Mouse (Mus musculus): ENCODE data around the gene Pi4ka. TPM values are rescaled to one million over a fixed set of nuclear protein-coding genes. Genes with fewer than 3 reads are reported as not detected.

The Pi4ka gene
- 36.8 and 38.3 TPM in 2 replicates for polyA plus RNA-seq (2014; fragmentation: Nextera tagmentation; extraction: Ambion mirVana)

DNA sequence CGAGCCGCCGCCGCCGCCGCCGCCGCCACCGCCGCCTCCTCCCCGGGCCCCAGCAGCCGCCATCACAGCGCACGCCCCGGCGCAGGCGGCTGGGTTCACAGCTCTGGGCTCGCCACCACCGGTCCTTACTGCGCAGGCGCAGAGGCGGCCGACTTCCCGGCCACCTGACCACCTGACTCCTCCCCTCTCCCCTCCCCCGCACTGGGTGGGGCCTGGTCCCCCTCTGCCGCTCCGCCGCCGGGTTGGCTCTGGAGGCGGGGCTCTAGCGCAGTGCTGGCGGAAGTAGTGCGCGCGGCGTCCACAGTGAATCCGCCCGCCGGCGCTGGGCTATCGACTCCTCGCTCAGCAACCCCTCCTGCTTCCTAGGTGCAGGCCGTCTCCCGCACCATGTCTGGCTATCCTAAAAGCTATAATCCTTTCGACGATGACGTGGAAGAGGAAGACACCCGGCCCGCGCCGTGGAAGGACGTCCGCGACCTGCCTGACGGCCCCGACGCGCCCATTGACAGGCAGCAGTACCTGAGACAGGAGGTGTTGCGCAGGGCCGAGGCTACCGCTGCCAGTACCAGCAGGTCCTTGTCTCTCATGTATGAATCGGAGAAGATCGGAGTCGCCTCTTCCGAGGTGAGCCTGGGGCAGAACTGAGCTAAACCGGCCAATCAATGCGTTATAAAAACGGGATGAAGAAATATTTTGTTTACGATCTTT, at the start of gene Pi4ka, which contains the start of gene Snap29:
TSS of gene Pi4ka (minus strand) at position 579 of the 708 bp plus-strand sequence.
TSS of gene Snap29 (plus strand) at position 251 of the 708 bp plus-strand sequence.
- H3K36me3 ChIP-seq (ENCODE audit: control insufficient read depth, insufficient read depth, low read length), result 0 out of 2 replicates have a peak, but pooled peaks cover 3% of the 10 kb centered on the region
- H3K27ac ChIP-seq (ENCODE audit: low read depth, low read length), result peak within 1 kb of the TSS; percentile 73
- 1% methylated on average over 49 of the region's 69 CpGs for WGBS (ENCODE audit: insufficient replicate concordance)
- peak within 1 kb of the TSS; percentile 81 for H3K4me2 ChIP-seq
- H3K4me1 ChIP-seq (ENCODE audit: control insufficient read depth, insufficient read depth, low read length), result peaks cover 16% of the 10 kb centered on the region
- H3K9ac ChIP-seq (ENCODE audit: low read depth, low read length), result peak within 1 kb of the TSS; percentile 85
- no peaks in the 10 kb centered on the region for H3K9me3 ChIP-seq (replicated peaks; ENCODE audit: control insufficient read depth, low read length)
- peak; percentile 96 for ATAC-seq (replicated peaks; ENCODE audit: insufficient number of reproducible peaks, low FRiP score, low TSS enrichment)
- H3K4me3 ChIP-seq (ENCODE audit: low read depth, low read length), result peak within 1 kb of the TSS; percentile 88
- H3K27me3 ChIP-seq (ENCODE audit: control insufficient read depth, insufficient read depth, low read length), result no peaks in the 10 kb centered on the region

DNA sequence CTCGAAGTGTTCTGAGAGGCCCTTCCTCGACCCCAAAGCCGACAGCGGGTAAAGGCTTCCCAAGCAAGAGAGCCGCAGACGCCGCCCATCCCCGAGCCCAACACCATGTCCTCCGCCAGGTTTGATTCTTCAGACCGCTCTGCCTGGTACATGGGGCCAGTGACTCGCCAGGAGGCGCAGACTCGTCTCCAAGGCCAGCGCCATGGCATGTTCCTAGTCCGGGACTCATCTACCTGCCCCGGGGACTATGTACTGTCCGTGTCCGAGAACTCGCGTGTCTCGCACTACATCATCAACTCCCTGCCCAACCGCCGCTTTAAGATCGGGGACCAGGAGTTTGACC, 46.2 kb upstream of the Pi4ka start:
- Histone ChIP-seq H3K27ac (ENCODE audit: low read depth, low read length) (peak overlapping the region; percentile 93), H3K27me3 (ENCODE audit: control insufficient read depth, insufficient read depth, low read length) (no peaks in the 10 kb centered on the region), H3K4me3 (ENCODE audit: low read depth, low read length) (peak overlapping the region; percentile 91), H3K9me3 (replicated peaks; ENCODE audit: control insufficient read depth, low read length) (no peaks in the 10 kb centered on the region), H3K9ac (ENCODE audit: low read depth, low read length) (peak overlapping the region; percentile 97), H3K36me3 (ENCODE audit: control insufficient read depth, insufficient read depth, low read length) (peaks cover 10% of the 10 kb centered on the region; the same call in 1 of the 2 replicates), H3K4me1 (ENCODE audit: control insufficient read depth, insufficient read depth, low read length) (peaks cover 13% of the 10 kb centered on the region), H3K4me2 (peak overlapping the region; percentile 90)
- WGBS (ENCODE audit: insufficient replicate concordance), result under 1% methylated on average over 24 of the region's 24 CpGs
- peak; percentile 7 for ATAC-seq (replicated peaks; ENCODE audit: insufficient number of reproducible peaks, low FRiP score, low TSS enrichment)

DNA sequence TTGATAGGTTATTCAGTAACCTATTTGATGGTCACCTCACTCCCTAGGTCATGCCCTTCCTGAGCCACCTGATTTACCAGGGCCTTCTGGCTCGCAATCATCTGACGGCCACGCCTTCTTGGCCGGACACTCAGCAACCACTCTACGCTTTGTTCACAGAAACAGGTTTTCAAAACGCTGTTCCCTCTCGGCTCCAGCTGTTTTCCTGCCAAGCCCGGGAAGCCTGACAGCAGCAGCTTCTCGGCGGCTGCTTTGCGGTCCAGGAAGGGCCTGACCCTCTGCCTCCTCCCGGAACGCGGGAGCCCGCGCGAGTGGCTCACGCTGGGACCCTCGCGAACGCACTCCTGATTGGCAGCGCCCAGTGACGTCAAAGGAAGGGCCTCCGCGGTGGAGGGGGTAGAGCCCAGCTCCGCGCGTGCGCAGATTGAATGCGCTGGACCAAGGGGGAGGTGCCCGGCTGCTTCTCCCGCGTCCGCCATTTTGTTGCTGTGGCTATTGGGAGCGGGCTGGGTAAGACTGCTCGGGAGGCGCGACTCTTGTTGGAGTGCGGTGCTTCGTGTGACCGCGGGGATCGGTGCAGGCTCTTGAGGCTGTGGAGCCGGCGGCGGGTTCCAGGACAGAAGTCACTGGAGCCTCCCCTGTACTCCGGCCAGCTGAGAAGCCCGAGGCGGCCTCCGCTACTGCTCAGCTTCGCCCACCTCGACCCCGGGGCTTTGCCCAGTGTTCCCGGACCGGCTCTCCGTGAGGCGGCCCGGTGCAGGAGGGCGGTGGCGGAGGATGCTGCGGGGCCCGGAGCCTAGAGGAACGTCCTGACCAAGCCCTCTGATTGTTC, 45.6 kb upstream of the Pi4ka start, which contains the start of gene Crkl:
TSS of gene Crkl (plus strand) at position 447 of the 832 bp plus-strand sequence.
- Histone ChIP-seq H3K27me3 (ENCODE audit: control insufficient read depth, insufficient read depth, low read length) (no peaks in the 10 kb centered on the region), H3K36me3 (ENCODE audit: control insufficient read depth, insufficient read depth, low read length) (peaks cover 6% of the 10 kb centered on the region; the same call in 1 of the 2 replicates), H3K4me1 (ENCODE audit: control insufficient read depth, insufficient read depth, low read length) (peaks cover 13% of the 10 kb centered on the region), H3K27ac (ENCODE audit: low read depth, low read length) (peak within 1 kb of the TSS; percentile 93), H3K9ac (ENCODE audit: low read depth, low read length) (peak within 1 kb of the TSS; percentile 97), H3K4me3 (ENCODE audit: low read depth, low read length) (peak within 1 kb of the TSS; percentile 91), H3K4me2 (peak within 1 kb of the TSS; percentile 90), H3K9me3 (replicated peaks; ENCODE audit: control insufficient read depth, low read length) (no peaks in the 10 kb centered on the region)
- ATAC-seq (replicated peaks; ENCODE audit: insufficient number of reproducible peaks, low FRiP score, low TSS enrichment), result peak; percentile 95
- WGBS (ENCODE audit: insufficient replicate concordance), result under 1% methylated on average over 63 of the region's 63 CpGs

DNA sequence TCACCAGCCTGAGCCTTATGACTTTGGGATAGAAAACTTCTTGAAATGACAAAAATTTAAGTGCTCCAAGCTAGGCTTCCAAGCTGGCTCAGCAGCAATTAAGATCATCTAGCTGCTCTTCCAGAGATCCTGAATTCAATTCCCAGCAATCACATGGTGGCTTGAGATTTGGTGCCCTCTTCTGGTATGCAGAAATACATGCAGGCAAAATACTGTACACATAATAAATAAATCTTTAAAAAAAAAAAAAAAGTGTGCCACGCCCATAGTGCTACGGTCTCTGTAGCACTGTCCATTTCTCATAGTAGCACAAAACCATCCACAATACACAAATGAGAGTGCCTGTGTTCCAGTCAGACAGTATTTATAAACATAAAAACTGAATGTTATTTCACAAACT, 26.5 kb upstream of the Pi4ka start:
- H3K4me2 ChIP-seq, result no peak overlapping the region
- no peaks in the 10 kb centered on the region for H3K36me3 ChIP-seq (ENCODE audit: control insufficient read depth, insufficient read depth, low read length)
- H3K9me3 ChIP-seq (replicated peaks; ENCODE audit: control insufficient read depth, low read length), result no peaks in the 10 kb centered on the region
- WGBS (ENCODE audit: insufficient replicate concordance), result 76% methylated on average over 2 of the region's 2 CpGs
- H3K4me3 ChIP-seq (ENCODE audit: low read depth, low read length), result no peak overlapping the region
- ATAC-seq (replicated peaks; ENCODE audit: insufficient number of reproducible peaks, low FRiP score, low TSS enrichment), result no peak
- H3K4me1 ChIP-seq (ENCODE audit: control insufficient read depth, insufficient read depth, low read length), result no peaks in the 10 kb centered on the region
- no peaks in the 10 kb centered on the region for H3K27me3 ChIP-seq (ENCODE audit: control insufficient read depth, insufficient read depth, low read length)
- no peak overlapping the region for H3K9ac ChIP-seq (ENCODE audit: low read depth, low read length)
- H3K27ac ChIP-seq (ENCODE audit: low read depth, low read length), result no peak overlapping the region

DNA sequence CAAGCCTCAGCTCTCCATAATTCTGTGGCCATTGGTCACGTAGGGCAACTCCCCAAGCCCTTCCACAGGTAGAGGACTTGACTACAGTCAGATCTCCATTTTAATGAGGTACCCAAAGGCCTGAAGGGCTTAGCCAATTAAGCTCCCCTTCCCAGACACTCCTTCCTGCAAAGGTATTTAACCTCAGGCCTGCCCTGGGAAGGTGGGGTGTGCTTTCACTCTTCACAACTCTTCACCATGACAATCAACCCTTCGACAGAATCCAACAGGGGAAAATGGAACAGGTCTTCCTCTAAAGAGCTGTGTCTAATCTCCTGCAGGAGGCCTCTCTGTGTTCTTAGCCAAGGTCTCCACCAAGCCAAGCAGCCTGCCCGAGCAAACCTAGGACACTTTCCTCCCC, 16.9 kb upstream of the Pi4ka start:
- WGBS (ENCODE audit: insufficient replicate concordance), result 70% methylated on average over 3 of the region's 3 CpGs
- Histone ChIP-seq H3K27me3 (ENCODE audit: control insufficient read depth, insufficient read depth, low read length) (no peaks in the 10 kb centered on the region), H3K9ac (ENCODE audit: low read depth, low read length) (no peak overlapping the region), H3K4me1 (ENCODE audit: control insufficient read depth, insufficient read depth, low read length) (no peaks in the 10 kb centered on the region), H3K9me3 (replicated peaks; ENCODE audit: control insufficient read depth, low read length) (no peaks in the 10 kb centered on the region), H3K27ac (ENCODE audit: low read depth, low read length) (no peak overlapping the region), H3K4me3 (ENCODE audit: low read depth, low read length) (no peak overlapping the region), H3K36me3 (ENCODE audit: control insufficient read depth, insufficient read depth, low read length) (peaks cover 12% of the 10 kb centered on the region), H3K4me2 (no peak overlapping the region)
- no peak for ATAC-seq (replicated peaks; ENCODE audit: insufficient number of reproducible peaks, low FRiP score, low TSS enrichment)

DNA sequence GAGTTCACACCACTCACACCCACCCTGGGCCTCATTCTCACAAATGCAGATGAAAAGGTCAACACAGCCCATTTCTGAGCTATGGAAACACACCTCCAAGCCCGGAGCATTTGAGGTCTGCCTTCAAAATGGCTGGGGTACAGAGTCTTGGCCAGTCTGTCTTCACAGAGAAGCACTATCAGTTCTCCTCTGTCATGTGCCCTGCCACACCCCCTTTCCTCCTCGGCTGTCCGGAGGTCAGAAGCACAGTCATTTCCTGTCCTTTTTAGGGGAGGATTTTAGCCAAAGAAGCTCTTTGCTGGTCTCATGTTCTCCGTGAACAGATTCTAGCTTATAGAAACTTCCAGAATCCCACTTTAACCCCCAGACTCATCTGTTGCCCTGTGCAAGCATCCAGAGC, 4.1 kb upstream of the Pi4ka start:
- Histone ChIP-seq H3K4me1 (ENCODE audit: control insufficient read depth, insufficient read depth, low read length) (peaks cover 9% of the 10 kb centered on the region), H3K9ac (ENCODE audit: low read depth, low read length) (no peak overlapping the region), H3K9me3 (replicated peaks; ENCODE audit: control insufficient read depth, low read length) (no peaks in the 10 kb centered on the region), H3K4me2 (0 out of 2 replicates have a peak overlapping the region, but pooled peaks have one; percentile 22), H3K4me3 (ENCODE audit: low read depth, low read length) (no peak overlapping the region), H3K27me3 (ENCODE audit: control insufficient read depth, insufficient read depth, low read length) (no peaks in the 10 kb centered on the region), H3K36me3 (ENCODE audit: control insufficient read depth, insufficient read depth, low read length) (no peaks in the 10 kb centered on the region), H3K27ac (ENCODE audit: low read depth, low read length) (no peak overlapping the region)
- no peak for ATAC-seq (replicated peaks; ENCODE audit: insufficient number of reproducible peaks, low FRiP score, low TSS enrichment)
- WGBS (ENCODE audit: insufficient replicate concordance), result 37% methylated on average over 4 of the region's 4 CpGs

DNA sequence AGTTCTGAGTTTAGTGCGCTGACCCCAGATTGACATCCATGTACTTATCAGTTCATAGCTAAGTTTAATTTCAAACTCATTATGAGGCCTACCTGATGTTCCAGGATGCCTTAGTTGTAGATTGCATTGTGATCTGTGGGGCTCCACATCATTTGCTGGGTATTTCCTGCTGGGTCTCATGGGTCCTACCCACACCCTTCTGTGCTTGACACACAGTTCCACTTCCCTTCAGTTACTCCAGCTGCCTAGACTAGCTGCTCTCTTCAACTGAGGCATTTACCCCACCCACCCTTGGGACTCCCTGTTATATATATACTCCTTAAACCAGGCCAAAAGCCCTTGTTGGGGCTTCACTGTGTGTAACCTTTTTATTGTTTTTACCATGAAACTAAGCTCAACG, 2.9 kb upstream of the Pi4ka start:
- Histone ChIP-seq H3K9ac (ENCODE audit: low read depth, low read length) (no peak overlapping the region), H3K4me1 (ENCODE audit: control insufficient read depth, insufficient read depth, low read length) (peaks cover 18% of the 10 kb centered on the region), H3K27me3 (ENCODE audit: control insufficient read depth, insufficient read depth, low read length) (no peaks in the 10 kb centered on the region), H3K36me3 (ENCODE audit: control insufficient read depth, insufficient read depth, low read length) (no peaks in the 10 kb centered on the region), H3K27ac (ENCODE audit: low read depth, low read length) (no peak overlapping the region), H3K9me3 (replicated peaks; ENCODE audit: control insufficient read depth, low read length) (no peaks in the 10 kb centered on the region), H3K4me3 (ENCODE audit: low read depth, low read length) (no peak overlapping the region), H3K4me2 (no peak overlapping the region)
- ATAC-seq (replicated peaks; ENCODE audit: insufficient number of reproducible peaks, low FRiP score, low TSS enrichment), result no peak
- 79% methylated on average over 2 of the region's 2 CpGs for WGBS (ENCODE audit: insufficient replicate concordance)

DNA sequence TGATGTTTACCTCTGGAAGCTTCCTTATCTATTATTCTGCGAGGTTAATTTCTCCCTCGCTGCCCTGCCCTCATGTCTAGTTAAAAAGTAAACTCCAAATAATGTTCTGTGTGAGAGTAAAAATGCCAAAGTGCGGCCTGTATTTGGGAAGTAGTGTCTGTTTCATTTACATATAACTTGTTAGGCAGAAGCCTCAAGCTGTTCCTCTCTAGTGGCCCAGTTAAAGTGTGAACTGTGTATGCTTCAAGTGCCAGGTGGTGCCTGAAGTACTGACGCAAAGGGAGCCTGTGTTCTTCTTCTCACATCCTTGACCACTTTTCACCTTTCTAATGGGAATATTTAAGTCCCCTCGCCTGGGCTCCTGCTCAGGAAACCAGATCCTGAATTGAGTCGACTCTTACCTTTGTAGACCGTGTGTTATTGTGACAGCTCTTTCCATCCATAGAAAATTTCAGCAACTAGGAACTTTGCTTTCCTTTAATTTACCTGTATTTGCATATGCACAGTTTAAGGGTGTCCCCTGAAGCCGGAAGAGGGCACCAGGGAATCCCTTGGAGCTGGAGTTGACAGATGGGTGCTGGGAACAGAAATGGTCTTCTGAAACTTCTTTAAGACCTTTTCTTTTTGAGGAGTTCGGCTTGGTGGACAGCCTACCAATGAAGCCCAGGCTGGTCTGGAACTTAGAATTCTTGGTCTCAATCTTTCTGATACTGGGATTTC, 558 bp upstream of the Pi4ka start:
- Histone ChIP-seq H3K4me1 (ENCODE audit: control insufficient read depth, insufficient read depth, low read length) (peaks cover 16% of the 10 kb centered on the region), H3K9ac (ENCODE audit: low read depth, low read length) (peak overlapping the region; percentile 85), H3K4me3 (ENCODE audit: low read depth, low read length) (peak overlapping the region; percentile 88), H3K27ac (ENCODE audit: low read depth, low read length) (no peak overlapping the region), H3K27me3 (ENCODE audit: control insufficient read depth, insufficient read depth, low read length) (no peaks in the 10 kb centered on the region), H3K36me3 (ENCODE audit: control insufficient read depth, insufficient read depth, low read length) (0 out of 2 replicates have a peak, but pooled peaks cover 3% of the 10 kb centered on the region), H3K4me2 (peak overlapping the region; percentile 81), H3K9me3 (replicated peaks; ENCODE audit: control insufficient read depth, low read length) (no peaks in the 10 kb centered on the region)
- no peak for ATAC-seq (replicated peaks; ENCODE audit: insufficient number of reproducible peaks, low FRiP score, low TSS enrichment)
- 30% methylated on average over 9 of the region's 9 CpGs for WGBS (ENCODE audit: insufficient replicate concordance)
